Mouse (Mus musculus): ENCODE data around the gene Hist3h2a. TPM values are rescaled to one million over a fixed set of nuclear protein-coding genes. Genes with fewer than 3 reads are reported as not detected.

The Hist3h2a gene
- 15.6 and 17.7 TPM in 2 replicates for polyA plus RNA-seq (2015; fragmentation: Nextera tagmentation; extraction: Ambion mirVana)

GRCm38 (mm10) chr11:58954420-58955142 is at the start of gene Hist3h2a, which contains the start of gene Trim17:
TSS of gene Hist3h2a (plus strand) at chr11:58954685.
TSS of gene Trim17 (plus strand) at chr11:58954685.

GRCm38 (mm10) chr11:58917745-58918366 is 36.6 kb upstream of the Hist3h2a start, which contains the start of gene Btnl10:
TSS of gene Btnl10 (plus strand) at chr11:58917908.

GRCm38 (mm10) chr11:58938322-58939087 is 16.0 kb upstream of the Hist3h2a start, which contains the start of gene Rnf187:
TSS of gene Rnf187 (minus strand) at chr11:58938916.

GRCm38 (mm10) chr11:58948542-58949479 is 5.7 kb upstream of the Hist3h2a start, which contains the start of gene Hist3h2ba:
TSS of gene Hist3h2ba (plus strand) at chr11:58948920.

GRCm38 (mm10) chr11:58978027-58978705 is 23.7 kb downstream of the Hist3h2a start, which contains the start of gene Trim11:
TSS of gene Trim11 (plus strand) at chr11:58978093.

Small RNA genes within 50 kb of the gene (microRNA-seq; reads per million reads assigned to microRNA genes)
- gene Gm44313 = 0 to 0.10 reads per million in 2 experiments

Other genes with a start within 250 kb of the Hist3h2a start
- not detected in 2 replicates for gene Olfr318, start 230.7 kb upstream of the Hist3h2a start, polyA plus RNA-seq (2015; fragmentation: Nextera tagmentation; extraction: Ambion mirVana)
- gene Olfr317, start 215.5 kb upstream of the Hist3h2a start, polyA plus RNA-seq (2015; fragmentation: Nextera tagmentation; extraction: Ambion mirVana) = not detected in 2 replicates
- gene Olfr316, start 202.0 kb upstream of the Hist3h2a start, polyA plus RNA-seq (2015; fragmentation: Nextera tagmentation; extraction: Ambion mirVana) = not detected in 2 replicates
- not detected in 2 replicates for gene Olfr315, start 181.5 kb upstream of the Hist3h2a start, polyA plus RNA-seq (2015; fragmentation: Nextera tagmentation; extraction: Ambion mirVana)
- gene Olfr314, start 171.7 kb upstream of the Hist3h2a start, polyA plus RNA-seq (2015; fragmentation: Nextera tagmentation; extraction: Ambion mirVana) = not detected in 2 replicates
- 1.3 and 1.9 TPM in 2 replicates for gene Fam183b, start 152.7 kb upstream of the Hist3h2a start, polyA plus RNA-seq (2015; fragmentation: Nextera tagmentation; extraction: Ambion mirVana)
- gene Olfr313, start 139.7 kb upstream of the Hist3h2a start, polyA plus RNA-seq (2015; fragmentation: Nextera tagmentation; extraction: Ambion mirVana) = not detected in 2 replicates
- gene Olfr312, start 125.4 kb upstream of the Hist3h2a start, polyA plus RNA-seq (2015; fragmentation: Nextera tagmentation; extraction: Ambion mirVana) = not detected in 2 replicates
- gene Olfr311, start 115.4 kb upstream of the Hist3h2a start, polyA plus RNA-seq (2015; fragmentation: Nextera tagmentation; extraction: Ambion mirVana) = not detected in 2 replicates
- gene Gm12258, start 107.5 kb upstream of the Hist3h2a start, polyA plus RNA-seq (2015; fragmentation: Nextera tagmentation; extraction: Ambion mirVana) = 2.0 TPM in 2 replicates
- 2.0 and 2.2 TPM in 2 replicates for gene 2810021J22Rik, start 87.5 kb upstream of the Hist3h2a start, polyA plus RNA-seq (2015; fragmentation: Nextera tagmentation; extraction: Ambion mirVana)
- gene Zfp39, start 50.5 kb upstream of the Hist3h2a start, polyA plus RNA-seq (2015; fragmentation: Nextera tagmentation; extraction: Ambion mirVana) = 3.0 and 3.2 TPM in 2 replicates
- not detected in 2 replicates for gene Btnl10, start 36.8 kb upstream of the Hist3h2a start, polyA plus RNA-seq (2015; fragmentation: Nextera tagmentation; extraction: Ambion mirVana)
- 161 and 166 TPM in 2 replicates for gene Rnf187, start 15.8 kb upstream of the Hist3h2a start, polyA plus RNA-seq (2015; fragmentation: Nextera tagmentation; extraction: Ambion mirVana)
- gene Hist3h2ba, start 5.8 kb upstream of the Hist3h2a start, polyA plus RNA-seq (2015; fragmentation: Nextera tagmentation; extraction: Ambion mirVana) = 2.4 and 2.5 TPM in 2 replicates
- 0.08 and 0.10 TPM in 2 replicates for gene Trim17, start within 50 bp of the Hist3h2a start, polyA plus RNA-seq (2015; fragmentation: Nextera tagmentation; extraction: Ambion mirVana)
- gene Trim11, start 23.4 kb downstream of the Hist3h2a start, polyA plus RNA-seq (2015; fragmentation: Nextera tagmentation; extraction: Ambion mirVana) = 13.7 and 15.2 TPM in 2 replicates
- 19.9 and 27.4 TPM in 2 replicates for gene Obscn, start 181.7 kb downstream of the Hist3h2a start, polyA plus RNA-seq (2015; fragmentation: Nextera tagmentation; extraction: Ambion mirVana)
- 10.9 and 11.6 TPM in 2 replicates for gene Iba57, start 209.1 kb downstream of the Hist3h2a start, polyA plus RNA-seq (2015; fragmentation: Nextera tagmentation; extraction: Ambion mirVana)
- gene Gjc2, start 228.5 kb downstream of the Hist3h2a start, polyA plus RNA-seq (2015; fragmentation: Nextera tagmentation; extraction: Ambion mirVana) = 0.85 and 1.6 TPM in 2 replicates
- gene Guk1, start 237.5 kb downstream of the Hist3h2a start, polyA plus RNA-seq (2015; fragmentation: Nextera tagmentation; extraction: Ambion mirVana) = 54.6 and 62.7 TPM in 2 replicates
- 95.2 and 96.2 TPM in 2 replicates for gene Mrpl55, start 247.8 kb downstream of the Hist3h2a start, polyA plus RNA-seq (2015; fragmentation: Nextera tagmentation; extraction: Ambion mirVana)

Data from skeletal muscle tissue, postnatal 0 days (tissue).